Mouse (Mus musculus): ENCODE results near the gene Mex3a. TPM values are rescaled to one million over a fixed set of nuclear protein-coding genes. Genes with fewer than 3 reads are reported as not detected.
"Not testable (repeated sequence)": the region's sequence is repeated elsewhere in the genome, so short reads cannot be mapped to it uniquely, and the experiment has no call there.

Mex3a gene
- polyA plus RNA-seq, 1 experiment, result 8.1 TPM

GRCm38 (mm10) chr3:88572835-88573234 is 40.6 kb downstream of the Mex3a start:
- peaks cover 17% of the 10 kb centered on the region for H3K36me3 ChIP-seq (ENCODE audit: control insufficient read depth, insufficient read depth)
- no peak overlapping the region for H3ac ChIP-seq (ENCODE audit: control insufficient read depth, insufficient read length)
- peaks cover 3% of the 10 kb centered on the region for H3K27me3 ChIP-seq (ENCODE audit: control insufficient read depth, insufficient read depth, insufficient read length)
- no peak overlapping the region for H3K4me3 ChIP-seq
- no peaks in the 10 kb centered on the region for H3K79me2 ChIP-seq (ENCODE audit: control insufficient read depth, insufficient read depth)
- no peak overlapping the region for H3K4me2 ChIP-seq (ENCODE audit: low read depth)
- no peak for TF ChIP-seq POLR2AphosphoS2 (IDR thresholded peaks at IDR 0.05; ENCODE audit: insufficient read length, low read depth)
- no peak for TF ChIP-seq POLR2A (IDR thresholded peaks at IDR 0.05; ENCODE audit: insufficient read length, low read depth)
- no peak for TF ChIP-seq MYOG (IDR thresholded peaks at IDR 0.05; ENCODE audit: control insufficient read depth in 1 of 3, insufficient read depth in 1 of 3, insufficient read length in 2 of 3, low read depth in 2 of 3)
- no peak for TF ChIP-seq SRF (IDR thresholded peaks at IDR 0.05; ENCODE audit: control insufficient read depth, insufficient read length, low read depth)
- no peak for TF ChIP-seq TCF3 (IDR thresholded peaks at IDR 0.05; ENCODE audit: insufficient read length, low read depth)
- no peak for TF ChIP-seq MYOD1 (IDR thresholded peaks at IDR 0.05; ENCODE audit: control insufficient read depth in 1 of 3, insufficient read length in 2 of 3, low read depth in 2 of 3)
- TF ChIP-seq E2F4 (IDR thresholded peaks at IDR 0.05; ENCODE audit: insufficient read depth), result no peak
- no peak for TF ChIP-seq REST (IDR thresholded peaks at IDR 0.05; ENCODE audit: insufficient read depth, insufficient read length)
- no peak for TF ChIP-seq TCF12 (IDR thresholded peaks at IDR 0.05; ENCODE audit: insufficient read depth, poor library complexity, severe bottlenecking)
- no peak for TF ChIP-seq CEBPB (IDR thresholded peaks at IDR 0.05; ENCODE audit: insufficient read depth, poor library complexity, severe bottlenecking)
- TF ChIP-seq USF1 (IDR thresholded peaks at IDR 0.05; ENCODE audit: low read depth), result no peak
- no peak for TF ChIP-seq MAX (IDR thresholded peaks at IDR 0.05; ENCODE audit: low read depth)

- peaks cover 9% of the 10 kb centered on the region for H3K36me3 ChIP-seq (ENCODE audit: control insufficient read depth, insufficient read depth)
- no peak overlapping the region for H3K4me3 ChIP-seq
- H3K4me2 ChIP-seq (ENCODE audit: low read depth), result no peak overlapping the region
- H3ac ChIP-seq (ENCODE audit: control insufficient read depth, insufficient read length), result no peak overlapping the region
- no peaks in the 10 kb centered on the region for H3K79me2 ChIP-seq (ENCODE audit: control insufficient read depth, insufficient read depth)
- peaks cover 3% of the 10 kb centered on the region for H3K27me3 ChIP-seq (ENCODE audit: control insufficient read depth, insufficient read depth, insufficient read length)
- no peak for TF ChIP-seq TCF12 (IDR thresholded peaks at IDR 0.05; ENCODE audit: insufficient read depth, poor library complexity, severe bottlenecking)
- TF ChIP-seq POLR2A (IDR thresholded peaks at IDR 0.05; ENCODE audit: insufficient read length, low read depth), result no peak
Measured at GRCm38 (mm10) chr3:88573810-88574209, 41.6 kb downstream of the Mex3a start.

DNA sequence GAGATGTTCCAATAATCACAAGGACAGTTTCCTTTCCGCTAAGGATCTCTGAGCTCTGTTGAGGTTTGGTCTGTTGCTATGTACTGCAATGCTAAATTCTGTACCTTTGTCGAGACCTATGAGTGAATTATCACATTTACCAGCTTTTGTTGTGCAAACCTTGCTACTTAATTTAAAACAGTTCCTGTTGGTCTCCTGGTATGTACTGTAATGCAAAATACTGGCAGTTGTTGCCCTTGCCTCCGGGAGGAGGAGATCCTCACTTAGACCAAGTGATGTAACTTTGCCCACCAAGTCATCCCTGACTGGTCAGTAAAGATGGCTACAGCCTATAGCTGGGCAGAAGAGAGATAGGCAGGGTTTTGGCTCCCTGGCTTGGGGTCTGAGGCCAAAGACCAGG is 43.3 kb downstream of the Mex3a start, which contains the start of gene Ssr2:
Ssr2 (plus strand) TSS at position 337 of the 400 bp plus-strand sequence.
- H3K79me2 ChIP-seq (ENCODE audit: control insufficient read depth, insufficient read depth), result peaks cover 10% of the 10 kb centered on the region
- TF ChIP-seq CEBPB (IDR thresholded peaks at IDR 0.05; ENCODE audit: insufficient read depth, poor library complexity, severe bottlenecking), result no peak
- H3K36me3 ChIP-seq (ENCODE audit: control insufficient read depth, insufficient read depth), result no peaks in the 10 kb centered on the region
- H3K4me2 ChIP-seq (ENCODE audit: low read depth), result no peak within 1 kb of the TSS
- peaks cover 3% of the 10 kb centered on the region for H3K27me3 ChIP-seq (ENCODE audit: control insufficient read depth, insufficient read depth, insufficient read length)
- no peak within 1 kb of the TSS for H3K4me3 ChIP-seq
- no peak within 1 kb of the TSS for H3ac ChIP-seq (ENCODE audit: control insufficient read depth, insufficient read length)

- H3K79me2 ChIP-seq (ENCODE audit: control insufficient read depth, insufficient read depth), result peaks cover 23% of the 10 kb centered on the region
- H3K27me3 ChIP-seq (ENCODE audit: control insufficient read depth, insufficient read depth, insufficient read length); H3K4me2 ChIP-seq (ENCODE audit: low read depth); H3K4me3 ChIP-seq; H3ac ChIP-seq (ENCODE audit: control insufficient read depth, insufficient read length); H3K36me3 ChIP-seq (ENCODE audit: control insufficient read depth, insufficient read depth): not testable (repeated sequence)
Measured at GRCm38 (mm10) chr3:88577846-88578245, 45.7 kb downstream of the Mex3a start.

DNA sequence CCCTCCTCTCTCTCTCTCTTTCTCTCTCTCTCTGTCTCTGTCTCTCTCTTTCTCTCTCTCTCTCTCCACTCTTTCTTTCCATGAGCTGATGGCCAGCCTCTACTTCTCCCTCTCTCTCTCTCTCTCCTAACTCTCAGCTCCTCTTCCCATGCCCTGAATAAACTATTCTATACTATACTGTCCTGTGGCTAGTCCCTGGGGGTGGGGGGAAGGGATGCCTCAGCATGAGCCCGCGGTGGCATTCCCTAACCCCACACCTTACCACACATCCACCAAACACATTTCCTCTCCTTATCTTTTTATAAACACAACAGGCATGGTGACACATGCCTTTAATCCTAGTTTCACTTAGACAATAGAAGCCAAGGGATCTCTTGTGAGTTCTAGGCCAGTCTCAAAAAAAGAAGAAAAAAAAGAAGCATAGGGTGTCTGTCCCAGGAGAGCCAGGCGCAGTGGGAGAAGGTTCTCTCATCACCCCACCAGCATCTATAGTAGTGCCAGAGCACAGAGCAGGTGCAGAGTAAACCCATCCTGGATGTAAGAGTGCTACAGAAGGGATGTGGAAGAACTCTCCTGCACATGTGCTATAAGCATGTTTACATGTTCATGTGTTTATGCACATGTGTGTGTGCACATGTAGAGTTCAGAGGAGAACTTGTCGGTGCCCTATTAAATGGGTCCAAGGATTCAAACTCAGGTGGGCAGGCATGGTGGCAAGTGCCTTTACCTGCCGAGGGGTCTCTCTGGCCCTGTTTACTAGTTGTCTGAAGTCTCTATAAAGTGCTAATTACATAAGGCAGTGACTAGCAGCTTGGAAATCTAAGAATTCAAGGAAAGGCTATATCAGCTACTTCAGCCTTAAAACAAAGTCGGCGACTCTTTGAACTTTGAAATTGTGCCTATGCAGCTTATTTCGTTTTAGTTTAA is 46.6 kb downstream of the Mex3a start:
- TF ChIP-seq TCF12 (IDR thresholded peaks at IDR 0.05; ENCODE audit: insufficient read depth, poor library complexity, severe bottlenecking), result no peak
- TF ChIP-seq POLR2AphosphoS2 (IDR thresholded peaks at IDR 0.05; ENCODE audit: insufficient read length, low read depth), result no peak
- no peak for TF ChIP-seq MAX (IDR thresholded peaks at IDR 0.05; ENCODE audit: low read depth)
- TF ChIP-seq POLR2A (IDR thresholded peaks at IDR 0.05; ENCODE audit: insufficient read length, low read depth), result no peak
- no peak for TF ChIP-seq E2F4 (IDR thresholded peaks at IDR 0.05; ENCODE audit: insufficient read depth)
- no peak for TF ChIP-seq TCF3 (IDR thresholded peaks at IDR 0.05; ENCODE audit: insufficient read length, low read depth)
- no peak for TF ChIP-seq USF1 (IDR thresholded peaks at IDR 0.05; ENCODE audit: low read depth)
- no peak for TF ChIP-seq SRF (IDR thresholded peaks at IDR 0.05; ENCODE audit: control insufficient read depth, insufficient read length, low read depth)
- TF ChIP-seq MYOG (IDR thresholded peaks at IDR 0.05; ENCODE audit: control insufficient read depth in 1 of 3, insufficient read depth in 1 of 3, insufficient read length in 2 of 3, low read depth in 2 of 3), result no peak
- no peak for TF ChIP-seq MYOD1 (IDR thresholded peaks at IDR 0.05; ENCODE audit: control insufficient read depth in 1 of 3, insufficient read length in 2 of 3, low read depth in 2 of 3)
- no peak for TF ChIP-seq CEBPB (IDR thresholded peaks at IDR 0.05; ENCODE audit: insufficient read depth, poor library complexity, severe bottlenecking)
- TF ChIP-seq REST (IDR thresholded peaks at IDR 0.05; ENCODE audit: insufficient read depth, insufficient read length), result no peak
- Histone ChIP-seq H3K4me2 (ENCODE audit: low read depth) (peak overlapping the region; percentile 85), H3K4me3 (peak overlapping the region; percentile 67), H3K27me3 (ENCODE audit: control insufficient read depth, insufficient read depth, insufficient read length) (peaks cover 3% of the 10 kb centered on the region), H3ac (ENCODE audit: control insufficient read depth, insufficient read length) (peak overlapping the region; percentile 92), H3K79me2 (ENCODE audit: control insufficient read depth, insufficient read depth) (peaks cover 23% of the 10 kb centered on the region), H3K36me3 (ENCODE audit: control insufficient read depth, insufficient read depth) (peaks cover 8% of the 10 kb centered on the region)

All from myocyte (in vitro differentiated cells).